Mouse (Mus musculus) stomach, embryonic 14.5 days (tissue): ENCODE measurements around the gene Nmt2. TPM values are rescaled to one million over a fixed set of nuclear protein-coding genes. Genes with fewer than 3 reads are reported as not detected.
A peak's percentile ranks its signal among the peaks of the same experiment; 100 is the strongest.

Experiments
- ATAC-seq: fragments of 200-750 bp; cut with Nextera tagmentation; 2 replicates; pipeline ENCODE4 v1.8.0; 2017; ENCODE audit warnings: low read depth, moderate TSS enrichment; ENCODE audit not compliant: insufficient number of reproducible peaks, insufficient read depth, low FRiP score
- H3K27ac ChIP-seq: fragments of 300-500 bp; sonication (generic); 2 replicates; pipeline ENCODE4 v1.5.1; 2014; ENCODE audit warnings: mild to moderate bottlenecking, low read length, moderate library complexity, mixed read lengths
- H3K27me3 ChIP-seq: fragments of 300-500 bp; sonication (generic); 2 replicates; pipeline ENCODE4 v1.6.1; 2014; ENCODE audit warnings: low read length, control low read depth, mixed read lengths; ENCODE audit not compliant: control insufficient read depth, insufficient read depth
- H3K36me3 ChIP-seq: fragments of 300-500 bp; sonication (generic); 2 replicates; pipeline ENCODE4 v1.6.1; 2014; ENCODE audit warnings: mild to moderate bottlenecking, control low read depth, low read length, moderate library complexity, mixed read lengths; ENCODE audit not compliant: control insufficient read depth, insufficient read depth
- H3K4me1 ChIP-seq: fragments of 300-500 bp; sonication (generic); 2 replicates; pipeline ENCODE4 v1.6.1; 2014; ENCODE audit warnings: low read length, control low read depth, mixed read lengths; ENCODE audit not compliant: control insufficient read depth, insufficient read depth
- H3K4me2 ChIP-seq: fragments of 300-500 bp; sonication (generic); replicated peaks from 2 replicates; pipeline ENCODE4 v1.6.1; 2014; ENCODE audit warnings: low read depth, low read length, control low read depth
- H3K4me3 ChIP-seq: fragments of 300-500 bp; sonication (generic); 2 replicates; pipeline ENCODE4 v1.5.1; 2014; ENCODE audit warnings: low read depth, low read length, control low read depth
- H3K9ac ChIP-seq: fragments of 300-500 bp; sonication (generic); replicated peaks from 2 replicates; pipeline ENCODE4 v1.6.1; 2014; ENCODE audit warnings: low read depth, mild to moderate bottlenecking, control low read depth, low read length, moderate library complexity, mixed read lengths
- H3K9me3 ChIP-seq: fragments of 300-500 bp; sonication (generic); 2 replicates; pipeline ENCODE4 v1.6.1; 2016; ENCODE audit warnings: low read depth, low read length, control low read depth; ENCODE audit not compliant: control insufficient read depth
- WGBS: fragments of 180-500 bp; shearing (Covaris S2); extraction: QIAGEN DNeasy Blood & Tissue Kit; methylation state at CpG from one replicate; pipeline ENCODE4 v1.1.7; 2014; 5-methylcytosine and 5-hydroxymethylcytosine counted together
- polyA plus RNA-seq: library from polyadenylated mRNA; unstranded; fragments of >200 nt; fragmentation: Nextera tagmentation; extraction: Ambion mirVana; gene quantifications from 2 replicates; pipeline ENCODE4 v1.2.1, GENCODE M21; 2014

Nmt2 gene
- polyA plus RNA-seq, 1 experiment from 2014 or later: 49.8 TPM

DNA sequence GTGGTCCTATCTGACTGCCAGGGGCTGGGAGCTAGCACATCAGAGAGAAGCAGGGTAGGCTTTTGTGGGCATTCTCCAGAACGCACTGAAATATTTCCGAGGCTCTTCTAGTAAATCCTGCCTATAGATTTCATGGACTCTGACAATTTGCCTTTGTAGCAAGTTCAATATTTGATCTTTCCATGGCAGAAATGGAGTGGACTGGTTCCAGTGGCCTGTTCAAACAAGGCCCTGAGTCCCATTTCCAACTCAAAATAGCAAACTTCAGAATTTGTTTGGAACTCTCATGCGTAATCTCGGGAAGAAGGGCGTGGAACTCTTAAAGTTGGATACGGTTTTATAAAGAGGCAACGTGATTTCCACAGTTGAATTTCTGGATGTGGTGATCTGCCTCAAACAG is 11.8 kb downstream of the Nmt2 start:
- 69% methylated on average over 7 of the region's 7 CpGs for WGBS
- Histone ChIP-seq H3K4me1 (no peaks in the 10 kb centered on the region), H3K36me3 (no peaks in the 10 kb centered on the region), H3K4me2 (no peak overlapping the region), H3K27me3 (no peaks in the 10 kb centered on the region), H3K9me3 (no peaks in the 10 kb centered on the region), H3K4me3 (no peak overlapping the region), H3K27ac (no peak overlapping the region), H3K9ac (no peak overlapping the region)
- ATAC-seq: no peak

DNA sequence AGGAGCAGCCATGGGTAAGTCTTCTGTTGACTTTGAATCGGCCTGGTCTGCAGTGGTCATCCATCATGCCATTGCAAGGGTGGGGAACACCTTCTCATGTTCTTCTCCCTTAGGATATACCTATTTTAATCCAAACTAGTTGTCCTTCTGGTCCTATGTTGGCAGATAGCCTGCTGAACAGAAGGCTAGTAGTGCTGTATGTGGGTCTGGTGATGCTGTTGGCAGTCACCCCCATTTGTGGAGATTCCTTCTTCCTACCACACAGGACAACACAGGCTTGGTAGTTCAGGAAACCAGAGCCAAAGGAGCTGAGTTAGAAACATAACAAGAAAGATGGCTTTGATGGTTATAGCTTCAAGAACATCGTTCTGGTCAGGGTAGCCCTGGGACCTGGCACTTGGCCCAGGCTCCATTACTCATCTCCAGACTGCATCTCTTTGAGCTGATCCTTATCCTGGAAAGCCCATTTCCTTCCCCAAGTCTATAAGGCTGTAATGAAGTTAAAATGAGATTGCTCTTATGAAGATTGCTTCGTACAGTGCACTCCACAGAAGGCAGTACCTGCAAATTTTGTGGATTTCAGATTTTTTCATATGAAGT is 21.5 kb downstream of the Nmt2 start:
- WGBS: 54% methylated on average over 3 of the region's 3 CpGs
- H3K4me3 ChIP-seq: no peak overlapping the region
- H3K4me1 ChIP-seq: no peaks in the 10 kb centered on the region
- H3K36me3 ChIP-seq: peaks cover 6% of the 10 kb centered on the region
- no peak overlapping the region for H3K9ac ChIP-seq
- no peaks in the 10 kb centered on the region for H3K9me3 ChIP-seq
- no peak overlapping the region for H3K27ac ChIP-seq
- H3K4me2 ChIP-seq: no peak overlapping the region
- ATAC-seq: no peak
- no peaks in the 10 kb centered on the region for H3K27me3 ChIP-seq

GRCm38 (mm10) chr2:3323132-3323531 is 39.1 kb downstream of the Nmt2 start:
- no peaks in the 10 kb centered on the region for H3K4me1 ChIP-seq
- no peak overlapping the region for H3K4me3 ChIP-seq
- H3K36me3 ChIP-seq: peaks cover 22% of the 10 kb centered on the region
- H3K27me3 ChIP-seq: no peaks in the 10 kb centered on the region
- H3K9ac ChIP-seq: no peak overlapping the region
- no peaks in the 10 kb centered on the region for H3K9me3 ChIP-seq
- WGBS: 75% methylated on average over 2 of the region's 2 CpGs
- no peak overlapping the region for H3K27ac ChIP-seq
- ATAC-seq: no peak
- H3K4me2 ChIP-seq: no peak overlapping the region

DNA sequence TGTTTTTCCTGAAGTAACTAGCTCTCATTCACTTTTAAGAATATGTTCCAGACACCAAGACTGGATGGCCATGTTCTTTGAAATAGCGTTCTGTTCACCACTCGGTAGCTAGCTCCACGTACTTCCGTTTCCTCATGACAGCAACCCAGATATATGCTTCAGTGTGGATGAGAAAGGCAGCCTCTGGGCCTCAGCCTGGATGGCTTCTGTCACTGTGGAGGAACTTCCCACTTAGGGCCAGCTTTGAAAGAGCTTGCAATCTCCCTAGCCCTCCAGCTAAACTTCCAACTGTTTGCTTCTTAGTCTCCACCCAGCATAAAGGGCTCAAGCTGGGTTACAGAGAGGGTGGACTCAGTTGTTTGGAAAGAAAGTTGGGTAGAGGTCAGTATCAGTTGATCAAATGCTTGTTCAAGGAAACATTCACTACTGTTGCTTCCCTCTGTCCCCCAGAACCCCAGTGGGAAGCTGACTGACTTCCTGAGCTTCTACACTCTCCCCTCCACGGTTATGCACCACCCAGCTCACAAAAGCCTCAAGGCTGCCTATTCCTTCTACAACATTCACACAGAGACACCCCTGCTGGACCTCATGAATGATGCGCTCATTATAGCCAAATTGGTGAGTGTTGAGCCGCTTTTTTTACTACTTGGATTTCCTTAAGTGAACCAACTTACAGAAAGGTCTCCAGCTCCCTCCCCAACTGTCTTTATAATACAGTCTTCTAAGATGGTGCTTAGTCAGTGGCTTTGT is 40.5 kb downstream of the Nmt2 start:
- H3K9me3 ChIP-seq: no peaks in the 10 kb centered on the region
- no peak overlapping the region for H3K4me3 ChIP-seq
- peaks cover 34% of the 10 kb centered on the region for H3K36me3 ChIP-seq
- no peak for ATAC-seq
- 92% methylated on average over 7 of the region's 7 CpGs for WGBS
- no peak overlapping the region for H3K9ac ChIP-seq
- no peaks in the 10 kb centered on the region for H3K4me1 ChIP-seq
- no peaks in the 10 kb centered on the region for H3K27me3 ChIP-seq
- H3K27ac ChIP-seq: no peak overlapping the region
- no peak overlapping the region for H3K4me2 ChIP-seq

GRCm38 (mm10) chr2:3326547-3326946 is 42.5 kb downstream of the Nmt2 start:
- Histone ChIP-seq H3K27ac (no peak overlapping the region), H3K9ac (no peak overlapping the region)

GRCm38 (mm10) chr2:3327351-3327750 is 43.3 kb downstream of the Nmt2 start:
- peaks cover 8% of the 10 kb centered on the region; the same call in 1 of the 2 replicates for H3K4me1 ChIP-seq
- no peak for ATAC-seq
- no peaks in the 10 kb centered on the region for H3K9me3 ChIP-seq
- H3K9ac ChIP-seq: no peak overlapping the region
- H3K4me2 ChIP-seq: no peak overlapping the region
- H3K36me3 ChIP-seq: peaks cover 35% of the 10 kb centered on the region
- WGBS: 36% methylated on average over 1 of the region's 1 CpGs
- H3K4me3 ChIP-seq: no peak overlapping the region
- H3K27ac ChIP-seq: no peak overlapping the region
- no peaks in the 10 kb centered on the region for H3K27me3 ChIP-seq

More at GRCm38 (mm10) chr2:3326547-3326946, 42.5 kb downstream of the Nmt2 start:
- peaks cover 6% of the 10 kb centered on the region; the same call in 1 of the 2 replicates for H3K4me1 ChIP-seq
- 85% methylated on average over 1 of the region's 1 CpGs for WGBS
- ATAC-seq: no peak
- H3K27me3 ChIP-seq: no peaks in the 10 kb centered on the region
- no peak overlapping the region for H3K4me2 ChIP-seq
- H3K4me3 ChIP-seq: no peak overlapping the region
- H3K9me3 ChIP-seq: no peaks in the 10 kb centered on the region
- H3K36me3 ChIP-seq: peaks cover 35% of the 10 kb centered on the region

GRCm38 (mm10) chr2:3331071-3331703 is 47.2 kb downstream of the Nmt2 start:
- Histone ChIP-seq H3K4me1 (peaks cover 12% of the 10 kb centered on the region; the same call in 1 of the 2 replicates), H3K4me2 (peak overlapping the region; percentile 62), H3K4me3 (peak overlapping the region; percentile 60), H3K27ac (no peak overlapping the region), H3K9ac (peak overlapping the region; percentile 49; the same call in 1 of the 2 replicates), H3K27me3 (no peaks in the 10 kb centered on the region), H3K9me3 (no peaks in the 10 kb centered on the region), H3K36me3 (peaks cover 24% of the 10 kb centered on the region)
- no peak for ATAC-seq
- WGBS: 76% methylated on average over 5 of the region's 5 CpGs

- no peak for ATAC-seq
- Histone ChIP-seq H3K4me3 (peak overlapping the region; percentile 60), H3K36me3 (peaks cover 19% of the 10 kb centered on the region; the same call in 1 of the 2 replicates), H3K27ac (peak overlapping the region; percentile 64), H3K4me2 (peak overlapping the region; percentile 62), H3K9ac (peak overlapping the region; percentile 49), H3K27me3 (no peaks in the 10 kb centered on the region), H3K4me1 (peaks cover 12% of the 10 kb centered on the region; the same call in 1 of the 2 replicates), H3K9me3 (no peaks in the 10 kb centered on the region)
- WGBS: under 1% methylated on average over 21 of the region's 21 CpGs
Observed at GRCm38 (mm10) chr2:3332056-3332455, 48.0 kb downstream of the Nmt2 start.
